Mouse (Mus musculus) cerebellum, adult 2 months (tissue): ENCODE results near the gene Nfatc4.

Experiments
- CTCF ChIP-seq: fragments of 200-500 bp; IDR thresholded peaks from 2 replicates; pipeline ENCODE4 v1.5.1; 2011; ENCODE audit warnings: low read depth, mild to moderate bottlenecking, control low read depth, low read length, moderate library complexity, borderline replicate concordance; ENCODE audit not compliant: insufficient read depth
- POLR2A ChIP-seq: fragments of 200-500 bp; IDR thresholded peaks from 2 replicates; pipeline ENCODE4 v1.6.1; 2011; ENCODE audit warnings: low read length, control low read depth, borderline replicate concordance; ENCODE audit not compliant: insufficient read depth

DNA sequence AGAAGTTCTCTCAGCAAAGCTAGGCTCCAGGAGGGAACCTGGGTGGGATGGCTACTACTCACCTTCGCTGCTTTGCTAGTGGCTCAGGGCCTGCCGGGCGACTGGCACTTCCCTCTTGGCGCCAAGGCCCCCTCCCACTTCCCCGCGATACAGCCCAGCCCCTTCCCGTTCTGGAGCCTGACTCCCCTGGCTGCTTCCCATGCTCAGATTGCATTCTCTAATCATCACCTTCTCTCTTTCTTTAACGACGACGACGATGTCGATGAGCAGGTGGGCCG, 39.0 kb upstream of the Nfatc4 start, which contains the start of gene Adcy4:
- TF ChIP-seq CTCF (no peak), POLR2A (no peak)
